Comparison of ENCODE assay signal across 29 mouse cellular contexts in the genomic region with DNA sequence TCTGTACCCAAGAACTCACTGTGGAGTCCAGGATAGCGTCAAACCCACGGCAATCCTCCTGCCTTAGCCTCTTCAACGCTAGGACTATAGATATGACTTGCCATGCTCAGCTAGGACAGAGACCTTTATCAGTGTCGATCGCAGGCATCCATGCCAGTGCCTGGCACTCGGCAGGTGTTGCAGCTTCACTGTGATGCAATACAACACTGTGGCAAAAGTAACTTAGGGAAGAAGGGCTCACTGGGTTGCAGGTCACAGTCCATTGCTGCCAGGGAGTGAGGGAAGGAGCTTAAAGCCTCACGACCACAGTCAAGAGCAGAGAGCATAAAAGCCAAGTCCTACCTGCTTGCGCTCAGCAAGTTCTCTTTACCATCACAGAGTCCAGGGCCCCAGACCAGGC. TPM values are rescaled to one million over a fixed set of nuclear protein-coding genes. Genes with fewer than 3 reads are reported as not detected.
DNase-seq lines count a peak whose midpoint lies in the region; ATAC-seq and TF ChIP-seq lines count a peak whose summit lies in the region.
"Had no signal": no experiment of that assay in that cellular context is flagged by ENCODE, and none has a peak within 500 bp of the region (broad histone marks: within the 10 kb centered on the region; RNA-seq: fewer than 3 reads in every experiment).

No protein-coding gene starts in this region.

- WGBS in kidney, embryonic 15.5 days = 78% methylated on average over 8 of the region's 8 CpGs
- WGBS in midbrain, embryonic 10.5 days = 89% methylated on average over 8 of the region's 8 CpGs
- WGBS in midbrain, postnatal 0 days = 89% methylated on average over 8 of the region's 8 CpGs

- H3K4me2 ChIP-seq in kidney, embryonic 15.5 days = no peak overlapping the region
- no peak overlapping the region for H3K4me2 ChIP-seq in midbrain, postnatal 0 days (ENCODE audit: low read depth, low read length, poor library complexity, severe bottlenecking)
- H3K4me2 ChIP-seq: heart, embryonic 11.5 days; heart, embryonic 15.5 days; hindbrain, embryonic 14.5 days; intestine, embryonic 15.5 days had no signal

- H3K9ac ChIP-seq in kidney, embryonic 15.5 days = no peak overlapping the region
- H3K9ac ChIP-seq in midbrain, postnatal 0 days (replicated peaks; ENCODE audit: low read length, poor library complexity, severe bottlenecking) = no peak overlapping the region
- H3K9ac ChIP-seq: heart, embryonic 15.5 days; hindbrain, embryonic 14.5 days; intestine, embryonic 15.5 days had no signal

- ATAC-seq in kidney, embryonic 15.5 days (replicated peaks; ENCODE audit: low FRiP score) = no peak
- ATAC-seq in midbrain, postnatal 0 days (ENCODE audit: low FRiP score) = no peak
- ATAC-seq: activated CD4-positive, CD25-positive, alpha-beta regulatory T cell, adult 4 months; forebrain, embryonic 14.5 days; intestine, embryonic 15.5 days; Patski had no signal

- H3K27ac ChIP-seq in kidney, embryonic 15.5 days = 0 out of 2 replicates have a peak overlapping the region, but pooled peaks have one; percentile 20
- H3K27ac ChIP-seq in midbrain, embryonic 10.5 days (replicated peaks) = 0 out of 2 replicates have a peak overlapping the region, but pooled peaks have one; percentile 24
- no peak overlapping the region for H3K27ac ChIP-seq in midbrain, postnatal 0 days (ENCODE audit: low read depth, low read length)
- H3K27ac ChIP-seq: embryonic facial prominence, embryonic 10.5 days; forebrain, embryonic 10.5 days; gastrocnemius, adult 2 months; heart, adult 2 months; heart, embryonic 15.5 days; hindbrain, embryonic 10.5 days; hindbrain, embryonic 14.5 days; intestine, embryonic 15.5 days had no signal

- TF ChIP-seq CTCF in midbrain, postnatal 0 days (IDR thresholded peaks at IDR 0.05) = no peak

- H3K27me3 ChIP-seq in kidney, embryonic 15.5 days = no peaks in the 10 kb centered on the region
- H3K27me3 ChIP-seq in midbrain, embryonic 10.5 days (ENCODE audit: low read depth, poor library complexity, severe bottlenecking) = no peaks in the 10 kb centered on the region
- no peaks in the 10 kb centered on the region for H3K27me3 ChIP-seq in midbrain, postnatal 0 days (ENCODE audit: insufficient read depth, low read length)
- H3K27me3 ChIP-seq: CH12.LX; heart, embryonic 15.5 days; intestine, embryonic 15.5 days; Patski had no signal

- no peaks in the 10 kb centered on the region for H3K9me3 ChIP-seq in kidney, embryonic 15.5 days (replicated peaks)
- no peaks in the 10 kb centered on the region for H3K9me3 ChIP-seq in midbrain, embryonic 10.5 days (replicated peaks)
- H3K9me3 ChIP-seq in midbrain, postnatal 0 days (ENCODE audit: low read length) = no peaks in the 10 kb centered on the region
- H3K9me3 ChIP-seq: embryonic facial prominence, embryonic 10.5 days; forebrain, embryonic 10.5 days; heart, embryonic 15.5 days; hindbrain, embryonic 10.5 days; intestine, embryonic 15.5 days had no signal

- no peak overlapping the region for H3K4me3 ChIP-seq in kidney, embryonic 15.5 days (replicated peaks)
- H3K4me3 ChIP-seq in midbrain, embryonic 10.5 days = no peak overlapping the region
- H3K4me3 ChIP-seq in midbrain, postnatal 0 days (ENCODE audit: low read depth, low read length) = no peak overlapping the region
- H3K4me3 ChIP-seq: embryonic facial prominence, embryonic 10.5 days; forebrain, embryonic 10.5 days; gastrocnemius, adult 2 months; heart, adult 2 months; heart, embryonic 15.5 days; hindbrain, embryonic 10.5 days; intestine, embryonic 15.5 days had no signal

- peaks cover 25% of the 10 kb centered on the region for H3K36me3 ChIP-seq in kidney, embryonic 15.5 days
- peaks cover 58% of the 10 kb centered on the region for H3K36me3 ChIP-seq in midbrain, embryonic 10.5 days
- peaks cover 18% of the 10 kb centered on the region for H3K36me3 ChIP-seq in midbrain, postnatal 0 days (ENCODE audit: insufficient read depth, low read length)

- DNase-seq in adrenal gland, postnatal 14 days = peak; percentile 41
- DNase-seq in adrenal gland, adult 18-20 months (ENCODE audit: low spot score in 2 of 2) = no peak
- DNase-seq in kidney, postnatal 4 days = no peak
- no peak for DNase-seq in midbrain, embryonic 10.5 days (ENCODE audit: low spot score)
- DNase-seq in midbrain, postnatal 0 days (ENCODE audit: low spot score) = no peak
- DNase-seq in fat pad, adult 2 months (ENCODE audit: extremely low read depth, low read depth, low spot score) = peak; percentile 88
- DNase-seq in gastrocnemius, postnatal 36 days = no peak
- DNase-seq: adrenal gland, postnatal 36 days; cerebellum, adult 18-20 months; cerebellum, adult 9-11 months; cerebellum, postnatal 36 days; gastrocnemius, adult 2 months; gastrocnemius, postnatal 25 days; heart, adult 2 months had no signal

- peaks cover 30% of the 10 kb centered on the region for H3K4me1 ChIP-seq in kidney, embryonic 15.5 days
- peaks cover 2% of the 10 kb centered on the region; the same call in 1 of the 2 replicates for H3K4me1 ChIP-seq in midbrain, embryonic 10.5 days
- no peaks in the 10 kb centered on the region for H3K4me1 ChIP-seq in midbrain, postnatal 0 days (ENCODE audit: insufficient read depth, low read length)
- H3K4me1 ChIP-seq: forebrain, embryonic 10.5 days; intestine, embryonic 15.5 days had no signal

- intact Hi-C loops in gastrocnemius, postnatal 36 days (cut with DNase I) = loop anchor here (5.0 kb wide), 4 partner anchors 173 to 413 kb away; partner anchors contain the start of genes Acot11 and Ssbp3

RNA-seq across cellular contexts. Expression of gene Tmem59, which starts 18.0 kb away (rescaled TPM):
- 261 and 291 TPM in 2 replicates for total RNA-seq in adrenal gland, postnatal 14 days (2021)
- 100 to 1,000 TPM; 341 to 403 TPM for total RNA-seq in adrenal gland, adult 18-20 months (2021)
- 455 and 483 TPM in 2 replicates for polyA plus RNA-seq in kidney, embryonic 15.5 days (2015; fragmentation: Nextera tagmentation; extraction: Ambion mirVana)
- 279 and 311 TPM in 2 replicates for polyA plus RNA-seq in midbrain, embryonic 10.5 days (2016; fragmentation: Nextera tagmentation; extraction: Ambion mirVana)
- 127 and 153 TPM in 2 replicates for total RNA-seq in midbrain, postnatal 0 days (2014; rRNA removed)
- 338 and 347 TPM in 2 replicates for polyA plus RNA-seq in midbrain, postnatal 0 days (2015; fragmentation: Nextera tagmentation; extraction: Ambion mirVana)
- total RNA-seq in gastrocnemius, postnatal 36 days (2021) = 10 to 100 TPM; 68.4 to 77.1 TPM

RNA-seq across cellular contexts. Expression of gene Tceanc2, which starts 18.7 kb away (rescaled TPM):
- 27.9 and 31.3 TPM in 2 replicates for total RNA-seq in adrenal gland, postnatal 14 days (2021)
- 10 to 100 TPM; 21.0 to 27.7 TPM for total RNA-seq in adrenal gland, adult 18-20 months (2021)
- 26.9 and 32.1 TPM in 2 replicates for polyA plus RNA-seq in kidney, embryonic 15.5 days (2015; fragmentation: Nextera tagmentation; extraction: Ambion mirVana)
- polyA plus RNA-seq in midbrain, embryonic 10.5 days (2016; fragmentation: Nextera tagmentation; extraction: Ambion mirVana) = 30.6 and 39.7 TPM in 2 replicates
- total RNA-seq in midbrain, postnatal 0 days (2014; rRNA removed) = 8.1 and 12.1 TPM in 2 replicates
- 21.3 and 33.4 TPM in 2 replicates for polyA plus RNA-seq in midbrain, postnatal 0 days (2015; fragmentation: Nextera tagmentation; extraction: Ambion mirVana)
- total RNA-seq in gastrocnemius, postnatal 36 days (2021) = 10 to 100 TPM in 1 of 2 experiments, 1 to 10 TPM in 1; 9.6 to 10.4 TPM

RNA-seq across cellular contexts. Expression of gene Ldlrad1, which starts 48.8 kb away (rescaled TPM):
- not detected in 2 replicates for total RNA-seq in adrenal gland, postnatal 14 days (2021)
- not detected for total RNA-seq in adrenal gland, adult 18-20 months (2021)
- not detected in 2 replicates for polyA plus RNA-seq in kidney, embryonic 15.5 days (2015; fragmentation: Nextera tagmentation; extraction: Ambion mirVana)
- not detected in 2 replicates for polyA plus RNA-seq in midbrain, embryonic 10.5 days (2016; fragmentation: Nextera tagmentation; extraction: Ambion mirVana)
- total RNA-seq in midbrain, postnatal 0 days (2014; rRNA removed) = not detected in 2 replicates
- not detected in 2 replicates for polyA plus RNA-seq in midbrain, postnatal 0 days (2015; fragmentation: Nextera tagmentation; extraction: Ambion mirVana)
- total RNA-seq in gastrocnemius, postnatal 36 days (2021) = not detected
- total RNA-seq: adrenal gland, postnatal 36 days; CH12.LX; gastrocnemius, adult 2 months; gastrocnemius, postnatal 25 days; heart, adult 2 months; heart, postnatal 25 days had no signal
- polyA plus RNA-seq: brain, embryonic 14.5 days; embryonic facial prominence, embryonic 10.5 days; embryonic facial prominence, embryonic 14.5 days; forebrain, embryonic 10.5 days; forebrain, embryonic 14.5 days; heart, embryonic 11.5 days; heart, embryonic 15.5 days; hindbrain, embryonic 10.5 days; hindbrain, embryonic 14.5 days; intestine, embryonic 15.5 days; Patski had no signal

Comparison
In these comparisons a context has a peak if more than half of its experiments do, and no peak if none do; other contexts are left out.
1. DNase-seq: peak in adrenal gland, postnatal 14 days (single experiment) and fat pad, adult 2 months (single experiment); none in adrenal gland, adult 18-20 months (0 of 2), kidney, postnatal 4 days (0 of 2), midbrain, embryonic 10.5 days (single experiment), midbrain, postnatal 0 days (single experiment) and gastrocnemius, postnatal 36 days (0 of 2).